Mouse (Mus musculus): Measurements from ENCODE around the gene Bcas1. TPM values are rescaled to one million over a fixed set of nuclear protein-coding genes. Genes with fewer than 3 reads are reported as not detected.
A peak's percentile ranks its signal among the peaks of the same experiment; 100 is the strongest.

Bcas1 gene
- polyA plus RNA-seq, 2 experiments from 2014 or later: 3.0 to 4.4 TPM

- ATAC-seq: no peak
Observed at GRCm38 (mm10) chr2:170345410-170345793, 82.2 kb downstream of the Bcas1 start.

GRCm38 (mm10) chr2:170344502-170345409 lies 82.9 kb downstream of the Bcas1 start:
- no peak for ATAC-seq

- no peak for ATAC-seq
Observed at GRCm38 (mm10) chr2:170343819-170344317, 83.8 kb downstream of the Bcas1 start.

GRCm38 (mm10) chr2:170343133-170343818 lies 84.4 kb downstream of the Bcas1 start:
- no peak for ATAC-seq

- ATAC-seq: no peak
Observed at GRCm38 (mm10) chr2:170342312-170342830, 85.3 kb downstream of the Bcas1 start.

- no peak for ATAC-seq
Observed at GRCm38 (mm10) chr2:170341179-170341578, 86.5 kb downstream of the Bcas1 start.

- no peak for ATAC-seq
Observed at GRCm38 (mm10) chr2:170336266-170336760, 91.3 kb downstream of the Bcas1 start.

GRCm38 (mm10) chr2:170335168-170335567 lies 92.5 kb downstream of the Bcas1 start:
- ATAC-seq: no peak

GRCm38 (mm10) chr2:170331870-170332269 lies 95.8 kb downstream of the Bcas1 start:
- no peak for ATAC-seq

GRCm38 (mm10) chr2:170330466-170330865 lies 97.2 kb downstream of the Bcas1 start:
- ATAC-seq: no peak

GRCm38 (mm10) chr2:170329921-170330320 lies 97.7 kb downstream of the Bcas1 start:
- ATAC-seq: no peak

- ATAC-seq: peak; percentile 38
Observed at GRCm38 (mm10) chr2:170323925-170324347, 103.7 kb downstream of the Bcas1 start.

GRCm38 (mm10) chr2:170322013-170322414 lies 105.6 kb downstream of the Bcas1 start:
- no peak for ATAC-seq

GRCm38 (mm10) chr2:170321579-170321978 lies 106.1 kb downstream of the Bcas1 start:
- ATAC-seq: no peak

- no peak for ATAC-seq
Observed at GRCm38 (mm10) chr2:170319533-170320463, 107.8 kb downstream of the Bcas1 start.

GRCm38 (mm10) chr2:170318713-170319532 lies 108.7 kb downstream of the Bcas1 start:
- ATAC-seq: peak; percentile 99

- ATAC-seq: no peak
Observed at GRCm38 (mm10) chr2:170316774-170317173, 110.9 kb downstream of the Bcas1 start.

- no peak for ATAC-seq
Observed at GRCm38 (mm10) chr2:170316344-170316743, 111.3 kb downstream of the Bcas1 start.

- no peak for ATAC-seq
Observed at GRCm38 (mm10) chr2:170310988-170311359, 116.7 kb downstream of the Bcas1 start.

- ATAC-seq: no peak
Observed at GRCm38 (mm10) chr2:170310310-170310987, 117.2 kb downstream of the Bcas1 start.

All from activated CD4-positive, CD25-positive, alpha-beta regulatory T cell, adult 4 months (primary cell).